Mouse (Mus musculus): ENCODE measurements around the gene Fbxo41.

DNA sequence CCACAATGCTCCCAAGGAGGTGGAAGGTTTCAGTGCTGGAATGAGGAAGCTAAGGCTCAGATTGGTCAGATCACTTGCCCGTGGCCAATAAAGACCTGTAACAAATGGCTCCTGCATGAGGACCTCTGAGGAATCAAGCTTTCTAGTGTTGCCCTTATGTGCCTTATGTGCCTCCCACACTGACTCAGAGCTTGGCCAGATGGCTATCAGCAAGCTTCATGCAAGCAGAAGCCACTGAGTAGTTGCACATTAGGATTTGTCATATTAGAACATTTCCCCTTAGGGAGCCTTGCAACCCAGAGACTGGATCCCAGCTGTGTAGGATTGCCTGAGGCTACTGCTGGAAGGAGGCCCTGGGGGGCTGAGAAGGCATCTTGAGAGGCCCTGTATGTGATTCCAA lies 2.4 kb downstream of the Fbxo41 start:
- TF ChIP-seq CTCF (IDR thresholded peaks at IDR 0.05; ENCODE audit: low read depth, low read length) (no peak), POLR2A (IDR thresholded peaks at IDR 0.05; ENCODE audit: insufficient read depth, low read length) (no peak)

Data from ES-Bruce4 (cell line).